Mouse (Mus musculus) lung, embryonic 14.5 days (tissue): ENCODE measurements around the gene Tulp2. TPM values are rescaled to one million over a fixed set of nuclear protein-coding genes. Genes with fewer than 3 reads are reported as not detected.

Experiments
- ATAC-seq: fragments of 200-750 bp; cut with Nextera tagmentation; 2 replicates; pipeline ENCODE4 v1.8.0; 2017; ENCODE audit warnings: mild to moderate bottlenecking, moderate TSS enrichment, moderate library complexity; ENCODE audit not compliant: insufficient read depth
- DNase-seq: peaks from one replicate; pipeline ENCODE4 v3.0.0-alpha.2; 2015
- H3K27ac ChIP-seq: fragments of 300-500 bp; sonication (generic); 2 replicates; pipeline ENCODE4 v1.5.1; 2014; ENCODE audit warnings: low read depth, mild to moderate bottlenecking, moderate library complexity
- H3K27me3 ChIP-seq: fragments of 300-500 bp; sonication (generic); 2 replicates; pipeline ENCODE4 v1.6.1; 2014; ENCODE audit warnings: low read length, control low read depth; ENCODE audit not compliant: insufficient read depth
- H3K36me3 ChIP-seq: fragments of 300-500 bp; sonication (generic); 2 replicates; pipeline ENCODE4 v1.6.1; 2014; ENCODE audit warnings: control low read depth; ENCODE audit not compliant: insufficient read depth
- H3K4me1 ChIP-seq: fragments of 300-500 bp; sonication (generic); 2 replicates; pipeline ENCODE4 v1.6.1; 2014; ENCODE audit warnings: antibody characterized with exemption, control low read depth; ENCODE audit not compliant: insufficient read depth
- H3K4me2 ChIP-seq: fragments of 300-500 bp; sonication (generic); 2 replicates; pipeline ENCODE4 v1.6.1; 2014; ENCODE audit warnings: mild to moderate bottlenecking
- H3K4me3 ChIP-seq: fragments of 300-500 bp; sonication (generic); 2 replicates; pipeline ENCODE4 v1.5.1; 2014; ENCODE audit warnings: low read depth, low read length
- H3K9ac ChIP-seq: fragments of 300-500 bp; sonication (generic); 2 replicates; pipeline ENCODE4 v1.6.1; 2014
- H3K9me3 ChIP-seq: fragments of 300-500 bp; sonication (generic); 2 replicates; pipeline ENCODE4 v1.6.1; 2016; ENCODE audit warnings: low read depth, low read length, control low read depth
- CTCF ChIP-seq: IDR thresholded peaks from 2 replicates; pipeline ENCODE4 v1.5.1; 2016; ENCODE audit warnings: antibody characterized with exemption, low read depth
- WGBS: fragments of 180-500 bp; shearing (Covaris S2); extraction: QIAGEN DNeasy Blood & Tissue Kit; methylation state at CpG from one replicate; pipeline ENCODE4 v1.1.7; 2014; 5-methylcytosine and 5-hydroxymethylcytosine counted together
- polyA plus RNA-seq: library from polyadenylated mRNA; unstranded; fragments of >200 nt; fragmentation: Nextera tagmentation; extraction: Ambion mirVana; gene quantifications from 2 replicates; pipeline ENCODE4 v1.2.1, GENCODE M21; 2014

Gene Tulp2
- polyA plus RNA-seq, 1 experiment from 2014 or later, result 0.86 TPM

- no peaks in the 10 kb centered on the region for H3K27me3 ChIP-seq
- H3K9me3 ChIP-seq, result no peaks in the 10 kb centered on the region
- WGBS, result 90% methylated on average over 12 of the region's 12 CpGs
- peaks cover 10% of the 10 kb centered on the region for H3K4me1 ChIP-seq
- no peak for TF ChIP-seq CTCF
- H3K9ac ChIP-seq, result no peak overlapping the region
- no peak for DNase-seq
- peak overlapping the region; percentile 94 for H3K4me2 ChIP-seq
- no peak for ATAC-seq
- peaks cover 43% of the 10 kb centered on the region for H3K36me3 ChIP-seq
- H3K27ac ChIP-seq, result no peak overlapping the region
- peak overlapping the region; percentile 87; the same call in 1 of the 2 replicates for H3K4me3 ChIP-seq
These were observed 16.6 kb upstream of the Tulp2 start for GRCm38 (mm10) chr7:45465112-45465511.

DNA sequence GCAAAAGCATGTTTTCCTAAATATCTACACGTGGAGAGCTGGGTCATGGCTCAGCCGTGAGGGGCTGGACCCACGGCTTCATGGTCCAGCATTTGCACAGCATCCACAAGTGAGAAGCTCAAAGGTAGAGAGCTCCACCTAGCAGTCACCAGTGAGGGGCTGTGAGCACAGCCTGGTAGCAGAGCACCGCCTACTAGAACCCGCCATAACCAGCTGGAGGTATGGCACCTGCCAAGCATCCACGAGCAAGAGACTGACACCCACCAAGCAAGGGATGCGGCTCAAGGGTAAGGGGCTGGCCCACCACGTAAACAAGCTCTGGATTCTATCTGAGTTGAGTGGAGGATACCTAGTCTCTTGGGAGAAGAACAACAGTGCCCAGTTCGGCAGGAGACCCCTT lies 16.1 kb upstream of the Tulp2 start:
- no peak for TF ChIP-seq CTCF
- peaks cover 43% of the 10 kb centered on the region for H3K36me3 ChIP-seq
- no peak overlapping the region for H3K27ac ChIP-seq
- H3K4me2 ChIP-seq, result peak overlapping the region; percentile 94
- no peaks in the 10 kb centered on the region for H3K27me3 ChIP-seq
- H3K4me1 ChIP-seq, result peaks cover 6% of the 10 kb centered on the region
- H3K9ac ChIP-seq, result peak overlapping the region; percentile 80
- ATAC-seq (no peak), DNase-seq (no peak)
- no peaks in the 10 kb centered on the region for H3K9me3 ChIP-seq
- peak overlapping the region; percentile 87 for H3K4me3 ChIP-seq
- WGBS, result 73% methylated on average over 9 of the region's 9 CpGs

GRCm38 (mm10) chr7:45466283-45467089 lies 15.2 kb upstream of the Tulp2 start, which contains the start of gene Bax:
Gene Bax, minus strand, starts transcription at chr7:45466898.
- DNase-seq (peak; percentile 100), ATAC-seq (peak; percentile 75)
- Histone ChIP-seq H3K9ac (peak within 1 kb of the TSS; percentile 80), H3K4me2 (peak within 1 kb of the TSS; percentile 94), H3K36me3 (peaks cover 41% of the 10 kb centered on the region), H3K4me3 (peak within 1 kb of the TSS; percentile 87), H3K27me3 (no peaks in the 10 kb centered on the region), H3K9me3 (no peaks in the 10 kb centered on the region), H3K4me1 (no peaks in the 10 kb centered on the region), H3K27ac (peak within 1 kb of the TSS; percentile 40)
- under 1% methylated on average over 58 of the region's 58 CpGs for WGBS
- TF ChIP-seq CTCF, result 0 out of 2 replicates have a peak, but pooled peaks have one; percentile 5

GRCm38 (mm10) chr7:45467090-45467670 lies 14.5 kb upstream of the Tulp2 start:
- Histone ChIP-seq H3K9ac (peak overlapping the region; percentile 28; the same call in 1 of the 2 replicates), H3K4me3 (peak overlapping the region; percentile 87), H3K27me3 (no peaks in the 10 kb centered on the region), H3K4me2 (peak overlapping the region; percentile 94), H3K36me3 (peaks cover 35% of the 10 kb centered on the region), H3K9me3 (no peaks in the 10 kb centered on the region), H3K27ac (peak overlapping the region; percentile 40; the same call in 1 of the 2 replicates), H3K4me1 (no peaks in the 10 kb centered on the region)
- no peak for TF ChIP-seq CTCF
- DNase-seq (peak; percentile 76), ATAC-seq (peak; percentile 43; the same call in 1 of the 2 replicates)
- 27% methylated on average over 7 of the region's 7 CpGs for WGBS

GRCm38 (mm10) chr7:45470869-45471268 lies 10.8 kb upstream of the Tulp2 start:
- Histone ChIP-seq H3K4me3 (no peak overlapping the region), H3K4me1 (no peaks in the 10 kb centered on the region), H3K27ac (no peak overlapping the region), H3K9me3 (no peaks in the 10 kb centered on the region), H3K4me2 (no peak overlapping the region), H3K9ac (no peak overlapping the region), H3K27me3 (no peaks in the 10 kb centered on the region), H3K36me3 (no peaks in the 10 kb centered on the region)
- no peak for ATAC-seq
- TF ChIP-seq CTCF, result peak; percentile 83
- peak; percentile 96 for DNase-seq
- WGBS, result 8% methylated on average over 3 of the region's 3 CpGs

DNA sequence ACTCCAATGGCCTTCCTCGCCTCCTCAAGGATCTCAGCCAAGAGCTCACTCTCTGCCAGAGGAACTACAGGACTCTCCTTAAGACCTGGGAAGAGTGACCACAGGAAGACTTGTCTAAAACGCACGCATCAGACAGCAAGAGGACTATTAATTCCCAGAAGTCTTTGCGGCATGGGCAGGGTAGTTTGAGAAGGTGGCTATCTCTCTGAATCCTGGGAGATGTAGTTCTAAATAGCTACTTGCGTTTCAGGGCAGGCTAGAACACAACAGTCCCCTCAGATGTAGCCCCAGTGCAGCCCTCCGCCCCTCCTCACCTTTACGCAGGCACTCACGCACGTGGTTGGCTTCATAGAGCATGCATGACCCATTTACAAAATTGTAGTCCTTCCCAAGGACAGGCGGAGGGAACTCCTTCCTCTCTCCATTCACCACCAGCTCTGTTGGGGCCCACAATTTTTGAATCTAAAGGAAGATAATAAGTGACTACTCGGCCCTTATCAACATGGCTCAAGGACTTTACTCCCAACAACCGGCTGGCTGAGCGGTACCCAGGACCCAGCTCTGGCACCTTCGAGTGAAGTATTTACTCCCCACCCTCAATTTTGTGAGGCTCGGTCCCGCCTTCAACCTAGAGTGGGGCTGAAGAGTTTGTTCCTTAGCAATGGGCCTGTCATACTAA lies 6.2 kb upstream of the Tulp2 start:
- H3K4me2 ChIP-seq, result peak overlapping the region; percentile 50
- peak; percentile 59 for DNase-seq
- no peak overlapping the region for H3K27ac ChIP-seq
- ATAC-seq, result peak; percentile 5; the same call in 1 of the 2 replicates
- H3K9me3 ChIP-seq, result no peaks in the 10 kb centered on the region
- TF ChIP-seq CTCF, result no peak
- H3K4me3 ChIP-seq, result peak overlapping the region; percentile 14; the same call in 1 of the 2 replicates
- H3K4me1 ChIP-seq, result no peaks in the 10 kb centered on the region
- WGBS, result 53% methylated on average over 16 of the region's 16 CpGs
- no peaks in the 10 kb centered on the region for H3K27me3 ChIP-seq
- H3K36me3 ChIP-seq, result no peaks in the 10 kb centered on the region
- peak overlapping the region; percentile 21; the same call in 1 of the 2 replicates for H3K9ac ChIP-seq
